Mouse (Mus musculus) kidney, embryonic 16.5 days (tissue): Measurements from ENCODE around the gene Gpd1. TPM values are rescaled to one million over a fixed set of nuclear protein-coding genes. Genes with fewer than 3 reads are reported as not detected.

ENCODE experiments used
- ATAC-seq: fragments of 200-750 bp; cut with Nextera tagmentation; 2 replicates; pipeline ENCODE4 v1.8.0; 2017; ENCODE audit warnings: moderate TSS enrichment; ENCODE audit not compliant: low FRiP score, low TSS enrichment
- H3K27ac ChIP-seq: fragments of 300-500 bp; sonication (generic); 2 replicates; pipeline ENCODE4 v1.5.1; 2014; ENCODE audit warnings: low read length
- H3K27me3 ChIP-seq: fragments of 300-500 bp; sonication (generic); 2 replicates; pipeline ENCODE4 v1.6.1; 2014; ENCODE audit warnings: low read length, control low read depth, mixed read lengths; ENCODE audit not compliant: insufficient read depth
- H3K36me3 ChIP-seq: fragments of 300-500 bp; sonication (generic); 2 replicates; pipeline ENCODE4 v1.6.1; 2014; ENCODE audit warnings: low read length, control low read depth, mixed read lengths; ENCODE audit not compliant: insufficient read depth
- H3K4me1 ChIP-seq: fragments of 300-500 bp; sonication (generic); 2 replicates; pipeline ENCODE4 v1.6.1; 2014; ENCODE audit warnings: low read length, control low read depth, mixed read lengths; ENCODE audit not compliant: insufficient read depth
- H3K4me2 ChIP-seq: fragments of 300-500 bp; sonication (generic); replicated peaks from 2 replicates; pipeline ENCODE4 v1.6.1; 2014; ENCODE audit warnings: low read depth, low read length
- H3K4me3 ChIP-seq: fragments of 300-500 bp; sonication (generic); 2 replicates; pipeline ENCODE4 v1.5.1; 2014; ENCODE audit warnings: mild to moderate bottlenecking, low read length
- H3K9ac ChIP-seq: fragments of 300-500 bp; sonication (generic); replicated peaks from 2 replicates; pipeline ENCODE4 v1.6.1; 2014; ENCODE audit warnings: low read length
- H3K9me3 ChIP-seq: fragments of 300-500 bp; sonication (generic); 2 replicates; pipeline ENCODE4 v1.6.1; 2016; ENCODE audit warnings: low read length, control low read depth
- WGBS: fragments of 180-500 bp; shearing (Covaris S2); extraction: QIAGEN DNeasy Blood & Tissue Kit; methylation state at CpG from one replicate; pipeline ENCODE4 v1.1.7; 2014; 5-methylcytosine and 5-hydroxymethylcytosine counted together
- polyA plus RNA-seq: library from polyadenylated mRNA; unstranded; fragments of >200 nt; fragmentation: Nextera tagmentation; extraction: Ambion mirVana; gene quantifications from 2 replicates; pipeline ENCODE4 v1.2.1, GENCODE M21; 2015

The Gpd1 gene
- polyA plus RNA-seq, 1 experiment from 2014 or later = 45.4 TPM

- H3K4me1 ChIP-seq = peaks cover 6% of the 10 kb centered on the region
- no peak for ATAC-seq
- no peaks in the 10 kb centered on the region for H3K27me3 ChIP-seq
- H3K9ac ChIP-seq = no peak overlapping the region
- H3K4me2 ChIP-seq = no peak overlapping the region
- 90% methylated on average over 10 of the region's 10 CpGs for WGBS
- no peak overlapping the region for H3K27ac ChIP-seq
- no peak overlapping the region for H3K4me3 ChIP-seq
- H3K36me3 ChIP-seq = peaks cover 75% of the 10 kb centered on the region
- no peaks in the 10 kb centered on the region for H3K9me3 ChIP-seq
Measured at GRCm38 (mm10) chr15:99710221-99711190, 6.8 kb upstream of the Gpd1 start.

DNA sequence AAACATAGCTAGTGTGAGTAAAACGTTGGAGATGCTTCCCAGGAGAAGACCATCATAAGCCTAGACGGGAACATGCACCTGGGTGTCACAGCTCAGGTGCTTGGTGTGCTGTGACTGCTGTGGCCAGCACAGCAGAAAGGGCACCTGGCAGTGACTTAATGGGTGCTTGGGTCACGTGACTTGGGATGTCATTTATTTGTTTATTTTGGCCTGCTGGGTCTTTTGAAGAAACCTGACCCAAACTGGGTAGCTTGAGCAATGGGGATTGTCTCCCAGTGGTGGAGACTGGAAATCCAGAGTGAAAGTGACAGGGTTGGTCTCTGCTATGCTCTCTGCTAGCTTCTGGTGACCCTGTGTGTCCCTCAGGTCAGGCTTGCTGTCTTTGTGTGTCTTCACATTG lies 5.8 kb upstream of the Gpd1 start:
- Histone ChIP-seq H3K9ac (no peak overlapping the region), H3K4me1 (peaks cover 16% of the 10 kb centered on the region), H3K9me3 (no peaks in the 10 kb centered on the region), H3K27me3 (no peaks in the 10 kb centered on the region), H3K27ac (no peak overlapping the region), H3K4me3 (no peak overlapping the region), H3K4me2 (no peak overlapping the region), H3K36me3 (peaks cover 72% of the 10 kb centered on the region)
- WGBS = 47% methylated on average over 3 of the region's 3 CpGs
- ATAC-seq = no peak

GRCm38 (mm10) chr15:99712666-99713559 lies 4.4 kb upstream of the Gpd1 start:
- 56% methylated on average over 13 of the region's 13 CpGs for WGBS
- no peaks in the 10 kb centered on the region for H3K27me3 ChIP-seq
- peaks cover 62% of the 10 kb centered on the region for H3K36me3 ChIP-seq
- no peaks in the 10 kb centered on the region for H3K9me3 ChIP-seq
- H3K27ac ChIP-seq = no peak overlapping the region
- peak; percentile 7; the same call in 1 of the 2 replicates for ATAC-seq
- H3K4me1 ChIP-seq = peaks cover 29% of the 10 kb centered on the region
- H3K9ac ChIP-seq = no peak overlapping the region
- H3K4me2 ChIP-seq = no peak overlapping the region
- no peak overlapping the region for H3K4me3 ChIP-seq

DNA sequence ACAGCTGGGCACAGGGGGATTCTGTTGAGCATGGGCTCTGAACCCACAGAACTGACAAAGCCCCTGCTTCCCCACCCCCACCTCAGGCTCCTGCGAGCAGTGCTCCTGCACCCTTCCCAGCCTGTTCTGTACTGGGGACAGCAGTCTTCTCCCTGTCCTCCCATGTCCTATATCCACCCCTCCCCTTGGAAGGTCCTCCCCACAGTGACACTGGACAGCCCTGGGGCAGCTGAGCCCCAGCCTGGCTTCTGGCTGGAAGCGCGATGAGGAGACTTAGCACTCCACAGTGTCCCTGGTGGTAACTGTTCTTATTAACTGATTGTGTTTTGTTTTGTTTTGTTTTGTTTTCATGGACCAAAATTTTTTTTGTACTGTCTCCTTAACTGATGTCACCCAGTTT lies 3.7 kb upstream of the Gpd1 start:
- Histone ChIP-seq H3K4me2 (no peak overlapping the region), H3K9ac (no peak overlapping the region), H3K4me3 (no peak overlapping the region), H3K27ac (no peak overlapping the region), H3K27me3 (no peaks in the 10 kb centered on the region), H3K36me3 (peaks cover 56% of the 10 kb centered on the region), H3K9me3 (no peaks in the 10 kb centered on the region), H3K4me1 (peaks cover 36% of the 10 kb centered on the region)
- ATAC-seq = no peak
- 87% methylated on average over 3 of the region's 3 CpGs for WGBS

- Histone ChIP-seq H3K27me3 (no peaks in the 10 kb centered on the region), H3K9ac (no peak overlapping the region), H3K9me3 (no peaks in the 10 kb centered on the region), H3K27ac (no peak overlapping the region), H3K4me2 (no peak overlapping the region), H3K4me3 (no peak overlapping the region), H3K4me1 (peaks cover 41% of the 10 kb centered on the region), H3K36me3 (peaks cover 50% of the 10 kb centered on the region)
- WGBS = 74% methylated on average over 4 of the region's 4 CpGs
- no peak for ATAC-seq
Measured at GRCm38 (mm10) chr15:99714206-99714605, 3.1 kb upstream of the Gpd1 start.

GRCm38 (mm10) chr15:99714858-99715257 lies 2.5 kb upstream of the Gpd1 start:
- 61% methylated on average over 7 of the region's 7 CpGs for WGBS
- Histone ChIP-seq H3K27me3 (no peaks in the 10 kb centered on the region), H3K9ac (no peak overlapping the region), H3K9me3 (no peaks in the 10 kb centered on the region), H3K4me3 (no peak overlapping the region), H3K4me1 (peaks cover 41% of the 10 kb centered on the region), H3K4me2 (no peak overlapping the region), H3K36me3 (peaks cover 44% of the 10 kb centered on the region), H3K27ac (no peak overlapping the region)
- ATAC-seq = 0 out of 2 replicates have a peak, but pooled peaks have one; percentile 28

DNA sequence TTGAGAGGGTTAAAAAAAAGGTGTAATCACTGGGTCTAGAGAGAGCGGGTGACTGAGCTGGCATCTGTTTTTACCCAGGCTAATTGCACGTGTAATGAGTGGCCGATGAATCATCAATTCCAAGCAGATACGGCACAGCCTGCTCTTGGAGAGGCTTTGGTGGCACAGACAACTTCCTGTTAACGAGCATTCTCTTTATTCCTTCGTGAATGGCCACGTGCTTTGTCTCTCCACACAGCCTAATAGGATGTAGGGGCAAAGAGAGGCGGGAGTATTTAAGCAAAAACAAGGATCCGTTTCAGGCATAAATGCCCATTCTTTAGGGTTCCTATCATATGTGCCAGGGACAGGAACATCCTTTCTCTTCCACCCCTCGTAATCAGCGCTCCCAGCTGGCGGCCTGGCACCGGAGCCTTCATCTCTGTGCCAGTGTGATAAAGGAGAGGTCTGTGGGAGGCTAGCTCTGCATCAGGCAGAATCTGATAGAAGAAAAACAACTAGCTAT lies 1.9 kb upstream of the Gpd1 start:
- H3K4me3 ChIP-seq = no peak overlapping the region
- H3K9ac ChIP-seq = no peak overlapping the region; the same call in 1 of the 2 replicates
- H3K27me3 ChIP-seq = no peaks in the 10 kb centered on the region
- ATAC-seq = no peak
- WGBS = 67% methylated on average over 13 of the region's 13 CpGs
- peak overlapping the region; percentile 15; the same call in 1 of the 2 replicates for H3K27ac ChIP-seq
- H3K4me2 ChIP-seq = no peak overlapping the region
- H3K4me1 ChIP-seq = peaks cover 41% of the 10 kb centered on the region
- H3K36me3 ChIP-seq = peaks cover 39% of the 10 kb centered on the region
- no peaks in the 10 kb centered on the region for H3K9me3 ChIP-seq

DNA sequence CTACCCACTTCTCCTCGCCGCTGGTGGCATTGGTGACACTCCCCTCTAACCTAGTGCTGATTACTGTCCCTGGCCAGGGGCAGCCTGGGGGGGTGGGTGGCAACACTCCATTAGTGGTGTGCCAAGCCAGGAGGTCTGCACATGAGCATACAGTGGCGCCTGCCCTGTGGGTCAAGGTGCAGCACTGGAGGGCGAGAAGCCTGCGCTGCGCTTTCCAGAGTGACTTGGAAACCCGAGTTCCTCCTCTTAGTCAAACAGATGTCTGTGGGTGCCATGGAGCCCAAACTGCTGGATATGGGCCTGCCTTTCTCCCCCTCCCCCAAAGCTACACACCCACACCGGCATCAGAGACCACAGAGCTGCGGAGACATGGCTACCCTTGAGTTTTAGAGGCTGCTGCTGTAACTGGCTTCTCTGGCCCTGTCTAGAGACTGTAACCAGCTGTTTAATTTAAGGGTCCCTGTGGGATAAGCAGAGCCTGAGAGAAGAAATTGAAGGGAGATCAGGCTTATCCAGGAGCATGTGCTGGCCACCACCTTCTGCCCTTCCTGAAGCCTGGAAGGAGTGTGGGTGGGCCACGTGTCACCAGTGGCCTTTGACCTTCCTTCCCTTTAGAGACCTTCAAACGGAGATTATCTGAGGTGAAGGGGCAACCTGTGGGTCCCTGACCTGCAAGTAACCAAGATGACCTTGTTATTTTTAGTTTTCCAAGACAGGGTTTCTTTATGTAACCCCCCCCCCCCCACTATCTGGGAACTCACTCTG lies 1.2 kb upstream of the Gpd1 start:
- Histone ChIP-seq H3K9me3 (no peaks in the 10 kb centered on the region), H3K9ac (no peak overlapping the region; the same call in 1 of the 2 replicates), H3K4me3 (no peak overlapping the region), H3K4me1 (peaks cover 41% of the 10 kb centered on the region), H3K4me2 (no peak overlapping the region), H3K27ac (peak overlapping the region; percentile 15; the same call in 1 of the 2 replicates), H3K27me3 (no peaks in the 10 kb centered on the region), H3K36me3 (peaks cover 35% of the 10 kb centered on the region)
- ATAC-seq = peak; percentile 15; the same call in 1 of the 2 replicates
- WGBS = 55% methylated on average over 11 of the region's 11 CpGs

GRCm38 (mm10) chr15:99716814-99717213 lies 501 bp upstream of the Gpd1 start:
- no peak overlapping the region for H3K9ac ChIP-seq

More at GRCm38 (mm10) chr15:99716814-99717213, 501 bp upstream of the Gpd1 start:
- Histone ChIP-seq H3K4me1 (peaks cover 41% of the 10 kb centered on the region), H3K4me2 (no peak overlapping the region), H3K27me3 (no peaks in the 10 kb centered on the region), H3K36me3 (peaks cover 30% of the 10 kb centered on the region), H3K4me3 (no peak overlapping the region), H3K9me3 (no peaks in the 10 kb centered on the region), H3K27ac (no peak overlapping the region)
- no peak for ATAC-seq
- 68% methylated on average over 11 of the region's 12 CpGs for WGBS
